ENCODE assay signal across 20 mouse cellular contexts in genomic region chr3:147537584-147537983, GRCm38 (mm10).
"Had no signal": no experiment of that assay in that cellular context is flagged by ENCODE, and none has a peak within 500 bp of the region (broad histone marks: within the 10 kb centered on the region; RNA-seq: fewer than 3 reads in every experiment).

No protein-coding gene starts in this region.

- H3K36me3 ChIP-seq: limb, embryonic 10.5 days; limb, embryonic 13.5 days; liver, embryonic 12.5 days; liver, embryonic 15.5 days; lung, embryonic 15.5 days; midbrain, embryonic 13.5 days had no signal

- DNase-seq: kidney, adult 18-20 months; kidney, adult 9 months; kidney, postnatal 14 days; layer of hippocampus, postnatal 36 days; liver; lung, adult 18-20 months; lung, postnatal 14 days; thymus, adult 2 months; thymus, postnatal 14 days; thymus, postnatal 4 days had no signal

- H3K4me1 ChIP-seq: limb, embryonic 10.5 days; limb, embryonic 13.5 days; liver, embryonic 12.5 days; liver, embryonic 15.5 days; lung, embryonic 15.5 days; midbrain, embryonic 13.5 days had no signal

- H3K4me2 ChIP-seq: limb, embryonic 13.5 days; liver, embryonic 12.5 days; liver, embryonic 15.5 days; lung, embryonic 15.5 days; midbrain, embryonic 13.5 days had no signal

- H3K9ac ChIP-seq: limb, embryonic 13.5 days; liver, embryonic 12.5 days; liver, embryonic 15.5 days; lung, embryonic 15.5 days; midbrain, embryonic 13.5 days had no signal

- H3K9me3 ChIP-seq: limb, embryonic 10.5 days; limb, embryonic 13.5 days; liver, embryonic 12.5 days; liver, embryonic 15.5 days; lung, embryonic 15.5 days; midbrain, embryonic 13.5 days had no signal

- H3K4me3 ChIP-seq: layer of hippocampus, adult 2 months; left cerebral cortex, adult 2 months; limb, embryonic 10.5 days; limb, embryonic 13.5 days; liver, embryonic 12.5 days; liver, embryonic 15.5 days; lung, embryonic 15.5 days; midbrain, embryonic 13.5 days had no signal

- H3K27ac ChIP-seq: layer of hippocampus, adult 2 months; left cerebral cortex, adult 2 months; limb, embryonic 10.5 days; limb, embryonic 13.5 days; liver, embryonic 12.5 days; liver, embryonic 15.5 days; lung, embryonic 15.5 days; macrophage; midbrain, embryonic 13.5 days had no signal

- ATAC-seq: intestine, embryonic 16.5 days; liver, embryonic 12.5 days; midbrain, embryonic 13.5 days had no signal

- H3K27me3 ChIP-seq: limb, embryonic 13.5 days; liver, embryonic 12.5 days; liver, embryonic 15.5 days; lung, embryonic 15.5 days; midbrain, embryonic 13.5 days had no signal
